Mouse (Mus musculus) cortical plate, adult 2 months (tissue): ENCODE measurements around the gene Ppp1r37. TPM values are rescaled to one million over a fixed set of nuclear protein-coding genes. Genes with fewer than 3 reads are reported as not detected.
A peak's percentile ranks its signal among the peaks of the same experiment; 100 is the strongest.

Source experiments
- H3K27ac ChIP-seq: fragments of 200-500 bp; 2 replicates; pipeline ENCODE4 v1.5.1; 2012; ENCODE audit warnings: low read length, control low read depth, inconsistent platforms; ENCODE audit not compliant: insufficient read depth
- H3K4me1 ChIP-seq: fragments of 200-500 bp; 2 replicates; pipeline ENCODE4 v1.6.1; 2011; ENCODE audit warnings: low read length; ENCODE audit not compliant: control insufficient read depth, insufficient read depth
- H3K4me3 ChIP-seq: fragments of 200-500 bp; 2 replicates; pipeline ENCODE4 v1.5.1; 2011; ENCODE audit warnings: mild to moderate bottlenecking, low read length, control low read depth; ENCODE audit not compliant: insufficient read depth
- CTCF ChIP-seq: fragments of 200-500 bp; IDR thresholded peaks from 2 replicates; pipeline ENCODE4 v1.5.1; 2011; ENCODE audit warnings: mild to moderate bottlenecking, control low read depth, low read length; ENCODE audit not compliant: insufficient read depth; ENCODE audit errors: extremely low read depth
- POLR2A ChIP-seq: fragments of 200-500 bp; IDR thresholded peaks from 2 replicates; pipeline ENCODE4 v1.6.1; 2011; ENCODE audit warnings: mild to moderate bottlenecking, low read length, control low read depth; ENCODE audit not compliant: insufficient read depth; ENCODE audit errors: extremely low read depth
- polyA plus RNA-seq: library from polyadenylated mRNA; depleted of rRNA; stranded (reverse); fragments of >200 nt; gene quantifications from 2 replicates; pipeline ENCODE4 v1.2.3, GENCODE M21; 2012

Gene Ppp1r37
- polyA plus RNA-seq, 1 experiment: 152 TPM

- TF ChIP-seq POLR2A (0 out of 2 replicates have a peak, but pooled peaks have one; percentile 2), CTCF (0 out of 2 replicates have a peak, but pooled peaks have one; percentile 3)
- no peak overlapping the region for H3K27ac ChIP-seq
- peak overlapping the region; percentile 49 for H3K4me3 ChIP-seq
- H3K4me1 ChIP-seq: no peaks in the 10 kb centered on the region
Observed at GRCm38 (mm10) chr7:19572926-19573775, 10.3 kb upstream of the Ppp1r37 start.

- TF ChIP-seq POLR2A: no peak
- no peak for TF ChIP-seq CTCF
- no peaks in the 10 kb centered on the region for H3K4me1 ChIP-seq
- H3K4me3 ChIP-seq: no peak overlapping the region
- no peak overlapping the region for H3K27ac ChIP-seq
Observed at GRCm38 (mm10) chr7:19569647-19570046, 6.8 kb upstream of the Ppp1r37 start.

- Histone ChIP-seq H3K4me1 (no peaks in the 10 kb centered on the region), H3K4me3 (no peak overlapping the region), H3K27ac (no peak overlapping the region)
- TF ChIP-seq CTCF (no peak), POLR2A (no peak)
Observed at GRCm38 (mm10) chr7:19567426-19567825, 4.5 kb upstream of the Ppp1r37 start.

- no peak overlapping the region for H3K4me3 ChIP-seq
- no peak overlapping the region for H3K27ac ChIP-seq
- no peaks in the 10 kb centered on the region for H3K4me1 ChIP-seq
- TF ChIP-seq POLR2A: no peak
- no peak for TF ChIP-seq CTCF
Observed at GRCm38 (mm10) chr7:19565803-19566202, 2.9 kb upstream of the Ppp1r37 start.

GRCm38 (mm10) chr7:19564455-19564854, 1.6 kb upstream of the Ppp1r37 start:
- no peak overlapping the region for H3K4me3 ChIP-seq
- TF ChIP-seq POLR2A (no peak), CTCF (peak; percentile 25)
- H3K4me1 ChIP-seq: peaks cover 5% of the 10 kb centered on the region
- H3K27ac ChIP-seq: no peak overlapping the region

- H3K27ac ChIP-seq: no peak overlapping the region
- H3K4me3 ChIP-seq: no peak overlapping the region
- peaks cover 8% of the 10 kb centered on the region for H3K4me1 ChIP-seq
- TF ChIP-seq CTCF (no peak), POLR2A (no peak)
Observed at GRCm38 (mm10) chr7:19563884-19564283, 1.0 kb upstream of the Ppp1r37 start.

GRCm38 (mm10) chr7:19561765-19562642, 872 bp downstream of the Ppp1r37 start:
- TF ChIP-seq CTCF (no peak), POLR2A (peak; percentile 72)
- peaks cover 12% of the 10 kb centered on the region for H3K4me1 ChIP-seq
- peak overlapping the region; percentile 79 for H3K4me3 ChIP-seq
- H3K27ac ChIP-seq: peak overlapping the region; percentile 99

GRCm38 (mm10) chr7:19561431-19561764, 1.5 kb downstream of the Ppp1r37 start:
- H3K4me3 ChIP-seq: peak overlapping the region; percentile 79
- no peak for TF ChIP-seq POLR2A
- TF ChIP-seq CTCF: no peak
- H3K27ac ChIP-seq: peak overlapping the region; percentile 99
- H3K4me1 ChIP-seq: peaks cover 18% of the 10 kb centered on the region

- TF ChIP-seq CTCF (no peak), POLR2A (no peak)
- peak overlapping the region; percentile 79 for H3K4me3 ChIP-seq
- H3K27ac ChIP-seq: 0 out of 2 replicates have a peak overlapping the region, but pooled peaks have one; percentile 27
- peaks cover 19% of the 10 kb centered on the region for H3K4me1 ChIP-seq
Observed at GRCm38 (mm10) chr7:19560491-19561260, 2.2 kb downstream of the Ppp1r37 start.
